Mouse (Mus musculus) olfactory bulb, adult 2 months (tissue): ENCODE results near the gene Olfr872.

ENCODE experiments used
- CTCF ChIP-seq: fragments of 200-500 bp; IDR thresholded peaks from 2 replicates; pipeline ENCODE4 v1.5.1; 2012; ENCODE audit warnings: low read depth, mild to moderate bottlenecking, low read length, moderate library complexity; ENCODE audit not compliant: insufficient read depth
- POLR2A ChIP-seq: fragments of 200-500 bp; IDR thresholded peaks from 2 replicates; pipeline ENCODE4 v1.6.1; 2012; ENCODE audit warnings: mild to moderate bottlenecking, low read depth, low read length, moderate library complexity; ENCODE audit not compliant: insufficient read depth

DNA sequence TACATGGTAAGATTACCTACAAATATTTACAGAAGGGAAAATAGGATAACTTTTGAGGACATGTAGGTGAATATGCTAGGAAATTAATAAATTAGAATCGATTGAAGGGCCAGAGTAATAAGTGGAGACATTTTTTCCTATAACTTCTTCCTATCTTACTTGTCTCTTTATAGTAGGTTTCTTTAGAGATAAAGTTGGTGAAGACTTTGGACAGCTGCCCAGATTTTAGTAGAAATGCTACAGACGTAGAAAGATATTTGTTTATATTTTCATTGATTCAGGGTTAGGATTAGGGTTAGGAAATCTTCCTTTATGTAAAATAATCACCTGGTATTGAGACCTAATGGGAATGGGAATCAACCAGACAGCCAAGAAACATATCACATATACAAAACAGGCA lies 25.4 kb upstream of the Olfr872 start:
- TF ChIP-seq CTCF (no peak), POLR2A (no peak)
